Mouse (Mus musculus): ENCODE measurements around the gene Chfr. TPM values are rescaled to one million over a fixed set of nuclear protein-coding genes. Genes with fewer than 3 reads are reported as not detected.

Gene Chfr
- polyA plus RNA-seq, 1 experiment: 20.4 TPM

GRCm38 (mm10) chr5:110204777-110205176 lies 69.1 kb downstream of the Chfr start:
- H3ac ChIP-seq (ENCODE audit: control insufficient read depth, insufficient read length): no peak overlapping the region
- H3K27me3 ChIP-seq (ENCODE audit: control insufficient read depth, insufficient read depth, insufficient read length): no peaks in the 10 kb centered on the region
- TF ChIP-seq POLR2A (IDR thresholded peaks at IDR 0.05; ENCODE audit: insufficient read length, low read depth): no peak
- no peak for TF ChIP-seq MYOG (IDR thresholded peaks at IDR 0.05; ENCODE audit: control insufficient read depth in 1 of 3, insufficient read depth in 1 of 3, insufficient read length in 2 of 3, low read depth in 2 of 3)
- TF ChIP-seq TCF12 (IDR thresholded peaks at IDR 0.05; ENCODE audit: insufficient read depth, poor library complexity, severe bottlenecking): no peak
- no peak for TF ChIP-seq SRF (IDR thresholded peaks at IDR 0.05; ENCODE audit: control insufficient read depth, insufficient read length, low read depth)
- no peak for TF ChIP-seq POLR2AphosphoS2 (IDR thresholded peaks at IDR 0.05; ENCODE audit: insufficient read length, low read depth)
- no peak for TF ChIP-seq MAX (IDR thresholded peaks at IDR 0.05; ENCODE audit: low read depth)
- TF ChIP-seq MYOD1 (IDR thresholded peaks at IDR 0.05; ENCODE audit: control insufficient read depth in 1 of 3, insufficient read length in 2 of 3, low read depth in 2 of 3): no peak
- TF ChIP-seq CEBPB (IDR thresholded peaks at IDR 0.05; ENCODE audit: insufficient read depth, poor library complexity, severe bottlenecking): no peak
- TF ChIP-seq REST (IDR thresholded peaks at IDR 0.05; ENCODE audit: insufficient read depth, insufficient read length): no peak
- no peak for TF ChIP-seq TCF3 (IDR thresholded peaks at IDR 0.05; ENCODE audit: insufficient read length, low read depth)
- TF ChIP-seq USF1 (IDR thresholded peaks at IDR 0.05; ENCODE audit: low read depth): no peak
- no peak for TF ChIP-seq E2F4 (IDR thresholded peaks at IDR 0.05; ENCODE audit: insufficient read depth)
- no peak overlapping the region for H3K4me2 ChIP-seq (ENCODE audit: low read depth)
- H3K4me3 ChIP-seq: no peak overlapping the region
- no peaks in the 10 kb centered on the region for H3K79me2 ChIP-seq (ENCODE audit: control insufficient read depth, insufficient read depth)
- peaks cover 76% of the 10 kb centered on the region for H3K36me3 ChIP-seq (ENCODE audit: control insufficient read depth, insufficient read depth)

GRCm38 (mm10) chr5:110211312-110211711 lies 75.7 kb downstream of the Chfr start:
- Histone ChIP-seq H3K4me3 (no peak overlapping the region), H3K79me2 (ENCODE audit: control insufficient read depth, insufficient read depth) (no peaks in the 10 kb centered on the region), H3ac (ENCODE audit: control insufficient read depth, insufficient read length) (no peak overlapping the region), H3K36me3 (ENCODE audit: control insufficient read depth, insufficient read depth) (peaks cover 77% of the 10 kb centered on the region), H3K4me2 (ENCODE audit: low read depth) (no peak overlapping the region), H3K27me3 (ENCODE audit: control insufficient read depth, insufficient read depth, insufficient read length) (no peaks in the 10 kb centered on the region)
- TF ChIP-seq POLR2A (IDR thresholded peaks at IDR 0.05; ENCODE audit: insufficient read length, low read depth) (no peak), MYOG (IDR thresholded peaks at IDR 0.05; ENCODE audit: control insufficient read depth in 1 of 3, insufficient read depth in 1 of 3, insufficient read length in 2 of 3, low read depth in 2 of 3) (no peak), MYOD1 (IDR thresholded peaks at IDR 0.05; ENCODE audit: control insufficient read depth in 1 of 3, insufficient read length in 2 of 3, low read depth in 2 of 3) (no peak), REST (IDR thresholded peaks at IDR 0.05; ENCODE audit: insufficient read depth, insufficient read length) (no peak), POLR2AphosphoS2 (IDR thresholded peaks at IDR 0.05; ENCODE audit: insufficient read length, low read depth) (no peak), MAX (IDR thresholded peaks at IDR 0.05; ENCODE audit: low read depth) (no peak), SRF (IDR thresholded peaks at IDR 0.05; ENCODE audit: control insufficient read depth, insufficient read length, low read depth) (no peak), USF1 (IDR thresholded peaks at IDR 0.05; ENCODE audit: low read depth) (no peak), E2F4 (IDR thresholded peaks at IDR 0.05; ENCODE audit: insufficient read depth) (no peak), TCF12 (IDR thresholded peaks at IDR 0.05; ENCODE audit: insufficient read depth, poor library complexity, severe bottlenecking) (no peak), CEBPB (IDR thresholded peaks at IDR 0.05; ENCODE audit: insufficient read depth, poor library complexity, severe bottlenecking) (no peak), TCF3 (IDR thresholded peaks at IDR 0.05; ENCODE audit: insufficient read length, low read depth) (no peak)

GRCm38 (mm10) chr5:110216780-110217179 lies 81.1 kb downstream of the Chfr start:
- Histone ChIP-seq H3ac (ENCODE audit: control insufficient read depth, insufficient read length) (no peak overlapping the region), H3K27me3 (ENCODE audit: control insufficient read depth, insufficient read depth, insufficient read length) (no peaks in the 10 kb centered on the region), H3K36me3 (ENCODE audit: control insufficient read depth, insufficient read depth) (peaks cover 62% of the 10 kb centered on the region), H3K79me2 (ENCODE audit: control insufficient read depth, insufficient read depth) (no peaks in the 10 kb centered on the region), H3K4me2 (ENCODE audit: low read depth) (no peak overlapping the region), H3K4me3 (no peak overlapping the region)
- TF ChIP-seq MYOG (IDR thresholded peaks at IDR 0.05; ENCODE audit: control insufficient read depth in 1 of 3, insufficient read depth in 1 of 3, insufficient read length in 2 of 3, low read depth in 2 of 3) (no peak), POLR2AphosphoS2 (IDR thresholded peaks at IDR 0.05; ENCODE audit: insufficient read length, low read depth) (no peak), SRF (IDR thresholded peaks at IDR 0.05; ENCODE audit: control insufficient read depth, insufficient read length, low read depth) (no peak), MAX (IDR thresholded peaks at IDR 0.05; ENCODE audit: low read depth) (no peak), REST (IDR thresholded peaks at IDR 0.05; ENCODE audit: insufficient read depth, insufficient read length) (no peak), POLR2A (IDR thresholded peaks at IDR 0.05; ENCODE audit: insufficient read length, low read depth) (no peak), TCF3 (IDR thresholded peaks at IDR 0.05; ENCODE audit: insufficient read length, low read depth) (no peak), USF1 (IDR thresholded peaks at IDR 0.05; ENCODE audit: low read depth) (no peak), TCF12 (IDR thresholded peaks at IDR 0.05; ENCODE audit: insufficient read depth, poor library complexity, severe bottlenecking) (no peak), MYOD1 (IDR thresholded peaks at IDR 0.05; ENCODE audit: control insufficient read depth in 1 of 3, insufficient read length in 2 of 3, low read depth in 2 of 3) (no peak), CEBPB (IDR thresholded peaks at IDR 0.05; ENCODE audit: insufficient read depth, poor library complexity, severe bottlenecking) (no peak), E2F4 (IDR thresholded peaks at IDR 0.05; ENCODE audit: insufficient read depth) (no peak)

- Histone ChIP-seq H3K4me3 (no peak overlapping the region), H3K79me2 (ENCODE audit: control insufficient read depth, insufficient read depth) (no peaks in the 10 kb centered on the region), H3K4me2 (ENCODE audit: low read depth) (no peak overlapping the region), H3K36me3 (ENCODE audit: control insufficient read depth, insufficient read depth) (peaks cover 51% of the 10 kb centered on the region), H3ac (ENCODE audit: control insufficient read depth, insufficient read length) (no peak overlapping the region), H3K27me3 (ENCODE audit: control insufficient read depth, insufficient read depth, insufficient read length) (no peaks in the 10 kb centered on the region)
- TF ChIP-seq POLR2AphosphoS2 (IDR thresholded peaks at IDR 0.05; ENCODE audit: insufficient read length, low read depth): no peak
- no peak for TF ChIP-seq MAX (IDR thresholded peaks at IDR 0.05; ENCODE audit: low read depth)
- no peak for TF ChIP-seq REST (IDR thresholded peaks at IDR 0.05; ENCODE audit: insufficient read depth, insufficient read length)
- TF ChIP-seq TCF3 (IDR thresholded peaks at IDR 0.05; ENCODE audit: insufficient read length, low read depth): no peak
- no peak for TF ChIP-seq E2F4 (IDR thresholded peaks at IDR 0.05; ENCODE audit: insufficient read depth)
- TF ChIP-seq POLR2A (IDR thresholded peaks at IDR 0.05; ENCODE audit: insufficient read length, low read depth): no peak
- no peak for TF ChIP-seq CEBPB (IDR thresholded peaks at IDR 0.05; ENCODE audit: insufficient read depth, poor library complexity, severe bottlenecking)
- no peak for TF ChIP-seq USF1 (IDR thresholded peaks at IDR 0.05; ENCODE audit: low read depth)
- TF ChIP-seq MYOD1 (IDR thresholded peaks at IDR 0.05; ENCODE audit: control insufficient read depth in 1 of 3, insufficient read length in 2 of 3, low read depth in 2 of 3): no peak
- TF ChIP-seq MYOG (IDR thresholded peaks at IDR 0.05; ENCODE audit: control insufficient read depth in 1 of 3, insufficient read depth in 1 of 3, insufficient read length in 2 of 3, low read depth in 2 of 3): no peak
- no peak for TF ChIP-seq SRF (IDR thresholded peaks at IDR 0.05; ENCODE audit: control insufficient read depth, insufficient read length, low read depth)
- TF ChIP-seq TCF12 (IDR thresholded peaks at IDR 0.05; ENCODE audit: insufficient read depth, poor library complexity, severe bottlenecking): no peak
These were observed 84.7 kb downstream of the Chfr start for GRCm38 (mm10) chr5:110220331-110220730.

Other genes starting within 250 kb of the Chfr start
- gene Gm15446, start 212.4 kb upstream of the Chfr start, polyA plus RNA-seq (2012; fragmentation: generic; extraction: Trizol): 0.96 TPM
- gene Zfp932, start 139.3 kb upstream of the Chfr start, polyA plus RNA-seq (2012; fragmentation: generic; extraction: Trizol): 6.3 TPM
- 0.13 TPM for gene Gm17655, start 63.3 kb upstream of the Chfr start, polyA plus RNA-seq (2012; fragmentation: generic; extraction: Trizol)
- 0.11 TPM for gene Gm35315, start 41.4 kb upstream of the Chfr start, polyA plus RNA-seq (2012; fragmentation: generic; extraction: Trizol)
- gene Plcxd1, start 35.9 kb upstream of the Chfr start, polyA plus RNA-seq (2012; fragmentation: generic; extraction: Trizol): 0.68 TPM
- gene Gtpbp6, start 27.6 kb upstream of the Chfr start, polyA plus RNA-seq (2012; fragmentation: generic; extraction: Trizol): 60.5 TPM
- 2.1 TPM for gene Zfp605, start 25.8 kb upstream of the Chfr start, polyA plus RNA-seq (2012; fragmentation: generic; extraction: Trizol)
- gene Golga3, start 40.9 kb downstream of the Chfr start, polyA plus RNA-seq (2012; fragmentation: generic; extraction: Trizol): 15.3 TPM
- 12.0 TPM for gene Ankle2, start 95.2 kb downstream of the Chfr start, polyA plus RNA-seq (2012; fragmentation: generic; extraction: Trizol)
- gene Pgam5, start 134.1 kb downstream of the Chfr start, polyA plus RNA-seq (2012; fragmentation: generic; extraction: Trizol): 35.4 TPM
- 4.0 TPM for gene Pxmp2, start 150.3 kb downstream of the Chfr start, polyA plus RNA-seq (2012; fragmentation: generic; extraction: Trizol)
- 5.4 TPM for gene Pole, start 150.5 kb downstream of the Chfr start, polyA plus RNA-seq (2012; fragmentation: generic; extraction: Trizol)
- gene P2rx2, start 207.4 kb downstream of the Chfr start, polyA plus RNA-seq (2012; fragmentation: generic; extraction: Trizol): 0.04 TPM
- not detected for gene Lrcol1, start 208.9 kb downstream of the Chfr start, polyA plus RNA-seq (2012; fragmentation: generic; extraction: Trizol)

Data from myocyte (in vitro differentiated cells).